In the genomic region with DNA sequence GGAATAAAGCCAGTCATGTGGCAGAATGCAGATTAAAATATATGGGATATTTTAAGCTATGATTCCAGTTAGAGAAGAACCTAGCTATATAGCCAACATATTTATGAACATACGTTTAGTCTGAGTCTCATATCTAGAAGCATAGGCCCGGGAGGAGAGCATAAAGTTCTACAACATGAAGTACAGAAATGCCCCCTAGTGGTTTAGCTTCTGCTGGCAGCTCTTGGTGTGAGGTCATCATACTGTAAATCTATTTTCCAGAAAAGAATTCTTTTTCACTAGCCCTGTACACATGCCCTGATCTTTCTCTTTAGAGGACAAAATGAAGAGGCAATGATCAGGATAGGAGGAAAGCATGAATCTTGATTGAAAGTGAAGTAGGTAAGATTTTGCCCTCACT, we compare ENCODE assay signal across 12 mouse cellular contexts. TPM values are rescaled to one million over a fixed set of nuclear protein-coding genes. Genes with fewer than 3 reads are reported as not detected.
A peak's percentile ranks its signal among the peaks of the same experiment; 100 is the strongest.
DNase-seq lines count a peak whose midpoint lies in the region; ATAC-seq and TF ChIP-seq lines count a peak whose summit lies in the region.
"Had no signal": no experiment of that assay in that cellular context is flagged by ENCODE, and none has a peak within 500 bp of the region (broad histone marks: within the 10 kb centered on the region; RNA-seq: fewer than 3 reads in every experiment).

No protein-coding gene starts in this region.

- no peaks in the 10 kb centered on the region for H3K27me3 ChIP-seq in kidney, embryonic 14.5 days (ENCODE audit: control insufficient read depth, insufficient read depth, low read length)
- H3K27me3 ChIP-seq in forebrain, embryonic 12.5 days, result no peaks in the 10 kb centered on the region
- H3K27me3 ChIP-seq: limb, embryonic 13.5 days had no signal

- H3K36me3 ChIP-seq in kidney, embryonic 14.5 days (ENCODE audit: control insufficient read depth, insufficient read depth, low read length), result no peaks in the 10 kb centered on the region
- no peaks in the 10 kb centered on the region for H3K36me3 ChIP-seq in ES-E14 (ENCODE audit: control insufficient read depth, insufficient read depth, low read length, poor library complexity, severe bottlenecking)
- no peaks in the 10 kb centered on the region for H3K36me3 ChIP-seq in forebrain, embryonic 12.5 days (replicated peaks)
- H3K36me3 ChIP-seq: limb, embryonic 13.5 days had no signal

- WGBS in kidney, embryonic 14.5 days, result 52% methylated on average over 2 of the region's 2 CpGs
- 69% methylated on average over 2 of the region's 2 CpGs for WGBS in forebrain, embryonic 12.5 days

- DNase-seq in kidney, postnatal 10 days, result peak; percentile 7
- DNase-seq in 416B (ENCODE audit: low read depth), result peak; percentile 67
- peak; percentile 24 for DNase-seq in ES-E14 (ENCODE audit: low read depth, low spot score)
- peak; percentile 63 for DNase-seq in induced T-regulatory cell, adult 2 months (ENCODE audit: low read depth)
- no peak for DNase-seq in ovary, postnatal 10 days (ENCODE audit: low spot score)
- DNase-seq in gastrocnemius, adult 18-20 months (ENCODE audit: low spot score), result no peak
- DNase-seq: adrenal gland, adult 2 months had no signal

- H3K4me3 ChIP-seq in kidney, embryonic 14.5 days (ENCODE audit: low read length), result no peak overlapping the region
- no peak overlapping the region for H3K4me3 ChIP-seq in ES-E14 (ENCODE audit: insufficient read depth in 1 of 2, low read depth in 1 of 2, low read length in 2 of 2, poor library complexity in 1 of 2, severe bottlenecking in 1 of 2)
- H3K4me3 ChIP-seq in forebrain, embryonic 12.5 days (replicated peaks), result no peak overlapping the region
- H3K4me3 ChIP-seq: limb, embryonic 13.5 days had no signal

- H3K27ac ChIP-seq in kidney, embryonic 14.5 days (ENCODE audit: low read depth, low read length), result no peak overlapping the region
- no peak overlapping the region for H3K27ac ChIP-seq in ES-E14 (ENCODE audit: insufficient read depth, low read depth, low read length, poor library complexity, severe bottlenecking)
- no peak overlapping the region for H3K27ac ChIP-seq in forebrain, embryonic 12.5 days
- H3K27ac ChIP-seq: limb, embryonic 13.5 days had no signal

- no peak for ATAC-seq in kidney, embryonic 14.5 days (ENCODE audit: low FRiP score, low TSS enrichment)
- ATAC-seq in forebrain, embryonic 12.5 days (ENCODE audit: low FRiP score), result no peak

- no peaks in the 10 kb centered on the region for H3K9me3 ChIP-seq in kidney, embryonic 14.5 days (ENCODE audit: control insufficient read depth, low read length)
- H3K9me3 ChIP-seq in ES-E14 (ENCODE audit: control insufficient read depth, insufficient read depth, low read depth, low read length), result no peaks in the 10 kb centered on the region
- H3K9me3 ChIP-seq in forebrain, embryonic 12.5 days, result no peaks in the 10 kb centered on the region
- H3K9me3 ChIP-seq: limb, embryonic 13.5 days had no signal

- no peak overlapping the region for H3K4me2 ChIP-seq in kidney, embryonic 14.5 days (replicated peaks; ENCODE audit: low read depth, low read length)
- no peak overlapping the region for H3K4me2 ChIP-seq in forebrain, embryonic 12.5 days
- H3K4me2 ChIP-seq: limb, embryonic 13.5 days had no signal

- H3K9ac ChIP-seq in kidney, embryonic 14.5 days (ENCODE audit: low read depth, low read length), result no peak overlapping the region
- no peak overlapping the region for H3K9ac ChIP-seq in ES-E14 (ENCODE audit: insufficient read depth, low read depth, low read length, poor library complexity, severe bottlenecking)
- no peak overlapping the region for H3K9ac ChIP-seq in forebrain, embryonic 12.5 days
- H3K9ac ChIP-seq: limb, embryonic 13.5 days had no signal

- in situ Hi-C loops in ES-E14 (cut with MboI; ENCODE audit: low sequenced_read_pairs in 2 of 2, unreplicated experiment in 2 of 2), result no loop called here

- H3K4me1 ChIP-seq in kidney, embryonic 14.5 days (ENCODE audit: control insufficient read depth, insufficient read depth, low read length), result no peaks in the 10 kb centered on the region
- no peaks in the 10 kb centered on the region for H3K4me1 ChIP-seq in ES-E14 (ENCODE audit: control insufficient read depth in 2 of 2, insufficient read depth in 2 of 2, low read length in 2 of 2, poor library complexity in 1 of 2)
- no peaks in the 10 kb centered on the region for H3K4me1 ChIP-seq in forebrain, embryonic 12.5 days
- H3K4me1 ChIP-seq: limb, embryonic 13.5 days had no signal

TF ChIP-seq in ES-E14, 5 proteins besides CTCF, POLR2A, EP300 and RAD21:
- TF ChIP-seq ZNF384 (IDR thresholded peaks at IDR 0.05; ENCODE audit: low read depth, low read length) (no peak), ZC3H11A (IDR thresholded peaks at IDR 0.05; ENCODE audit: borderline replicate concordance, low read depth, low read length) (0 out of 2 replicates have a peak, but pooled peaks have one; percentile 27)

RNA-seq across cellular contexts. Expression of gene Olfr701, which starts 1.8 kb away (rescaled TPM):
- polyA plus RNA-seq in kidney, embryonic 14.5 days (2014; fragmentation: Nextera tagmentation; extraction: Ambion mirVana), result not detected in 2 replicates
- 0.31 TPM in 1 of 2 replicates, not detected in the other for total RNA-seq in ES-E14 (2012; rRNA removed)
- total RNA-seq in gastrocnemius, adult 18-20 months (2021), result not detected
- polyA plus RNA-seq in forebrain, embryonic 12.5 days (2016; fragmentation: Nextera tagmentation; extraction: Ambion mirVana), result not detected in 2 replicates
- total RNA-seq: adrenal gland, adult 2 months had no signal
- polyA plus RNA-seq: adrenal gland, adult 2 months; heart, embryonic 16.5 days; limb, embryonic 13.5 days had no signal

RNA-seq across cellular contexts. Expression of gene Olfr700, which starts 7.1 kb away (rescaled TPM):
- not detected in 2 replicates for polyA plus RNA-seq in kidney, embryonic 14.5 days (2014; fragmentation: Nextera tagmentation; extraction: Ambion mirVana)
- not detected in 2 replicates for total RNA-seq in ES-E14 (2012; rRNA removed)
- total RNA-seq in gastrocnemius, adult 18-20 months (2021), result not detected
- not detected in 2 replicates for polyA plus RNA-seq in forebrain, embryonic 12.5 days (2016; fragmentation: Nextera tagmentation; extraction: Ambion mirVana)
- total RNA-seq: adrenal gland, adult 2 months had no signal
- polyA plus RNA-seq: adrenal gland, adult 2 months; heart, embryonic 16.5 days; limb, embryonic 13.5 days had no signal

RNA-seq across cellular contexts. Expression of gene Olfr702, which starts 17.9 kb away (rescaled TPM):
- polyA plus RNA-seq in kidney, embryonic 14.5 days (2014; fragmentation: Nextera tagmentation; extraction: Ambion mirVana), result not detected in 2 replicates
- total RNA-seq in ES-E14 (2012; rRNA removed), result not detected in 2 replicates
- total RNA-seq in gastrocnemius, adult 18-20 months (2021), result not detected
- polyA plus RNA-seq in forebrain, embryonic 12.5 days (2016; fragmentation: Nextera tagmentation; extraction: Ambion mirVana), result not detected in 2 replicates
- total RNA-seq: adrenal gland, adult 2 months had no signal
- polyA plus RNA-seq: adrenal gland, adult 2 months; heart, embryonic 16.5 days; limb, embryonic 13.5 days; testis, adult 2 months had no signal

RNA-seq across cellular contexts. Expression of gene Olfr699, which starts 22.8 kb away (rescaled TPM):
- not detected in 2 replicates for polyA plus RNA-seq in kidney, embryonic 14.5 days (2014; fragmentation: Nextera tagmentation; extraction: Ambion mirVana)
- total RNA-seq in ES-E14 (2012; rRNA removed), result 0.42 and 0.49 TPM in 2 replicates
- not detected for total RNA-seq in gastrocnemius, adult 18-20 months (2021)
- not detected in 2 replicates for polyA plus RNA-seq in forebrain, embryonic 12.5 days (2016; fragmentation: Nextera tagmentation; extraction: Ambion mirVana)
- total RNA-seq: adrenal gland, adult 2 months had no signal
- polyA plus RNA-seq: adrenal gland, adult 2 months; heart, embryonic 16.5 days; limb, embryonic 13.5 days had no signal

RNA-seq across cellular contexts. Expression of gene Olfr703, which starts 27.4 kb away (rescaled TPM):
- not detected in 2 replicates for polyA plus RNA-seq in kidney, embryonic 14.5 days (2014; fragmentation: Nextera tagmentation; extraction: Ambion mirVana)
- total RNA-seq in ES-E14 (2012; rRNA removed), result not detected in 2 replicates
- total RNA-seq in gastrocnemius, adult 18-20 months (2021), result not detected
- polyA plus RNA-seq in forebrain, embryonic 12.5 days (2016; fragmentation: Nextera tagmentation; extraction: Ambion mirVana), result not detected in 2 replicates
- total RNA-seq: adrenal gland, adult 2 months had no signal
- polyA plus RNA-seq: adrenal gland, adult 2 months; heart, embryonic 16.5 days; limb, embryonic 13.5 days had no signal

Comparison
In these comparisons a context has a peak if more than half of its experiments do, and no peak if none do; other contexts are left out.
1. DNase-seq: peak in kidney, postnatal 10 days (single experiment), 416B (single experiment), ES-E14 (single experiment) and induced T-regulatory cell, adult 2 months (single experiment); none in ovary, postnatal 10 days (single experiment) and gastrocnemius, adult 18-20 months (single experiment).